Mouse (Mus musculus) ES-E14 (cell line): ENCODE results near the gene Palm. TPM values are rescaled to one million over a fixed set of nuclear protein-coding genes. Genes with fewer than 3 reads are reported as not detected.
A peak's percentile ranks its signal among the peaks of the same experiment; 100 is the strongest.

ENCODE experiments used
- DNase-seq: peaks from one replicate; pipeline ENCODE4 v3.0.0-alpha.2; 2013; ENCODE audit warnings: low read depth, low spot score
- H3K27ac ChIP-seq: 2 replicates; pipeline ENCODE4 v1.5.1; 2012; ENCODE audit warnings: low read depth, mild to moderate bottlenecking, low read length, moderate library complexity, mixed read lengths; ENCODE audit not compliant: poor library complexity, insufficient read depth, severe bottlenecking
- H3K36me3 ChIP-seq: 2 replicates; pipeline ENCODE4 v1.6.1; 2012; ENCODE audit warnings: mild to moderate bottlenecking, low read length, moderate library complexity, mixed read lengths; ENCODE audit not compliant: control insufficient read depth, poor library complexity, insufficient read depth, severe bottlenecking
- H3K4me1 ChIP-seq, 2 experiments: fragments of 150-350 bp in 1 of 2; sonication (generic) in 1 of 2; 2 replicates each; pipeline ENCODE4 v1.6.1; 2012; ENCODE audit warnings: low read length in 2 of 2, mild to moderate bottlenecking in 1 of 2, mixed read lengths in 1 of 2; ENCODE audit not compliant: control insufficient read depth in 2 of 2, insufficient read depth in 2 of 2, poor library complexity in 1 of 2
- H3K4me3 ChIP-seq, 2 experiments: fragments of 150-350 bp in 1 of 2; sonication (generic) in 1 of 2; 2 replicates each; pipeline ENCODE4 v1.5.1; 2012; ENCODE audit warnings: low read length in 2 of 2, low read depth in 1 of 2, mild to moderate bottlenecking in 1 of 2, mixed read lengths in 1 of 2; ENCODE audit not compliant: insufficient read depth in 1 of 2, poor library complexity in 1 of 2, severe bottlenecking in 1 of 2
- H3K9ac ChIP-seq: 2 replicates; pipeline ENCODE4 v1.6.1; 2012; ENCODE audit warnings: low read depth, mild to moderate bottlenecking, low read length, mixed read lengths; ENCODE audit not compliant: poor library complexity, insufficient read depth, severe bottlenecking
- H3K9me3 ChIP-seq: fragments of 150-350 bp; sonication (generic); 2 replicates; pipeline ENCODE4 v1.6.1; 2012; ENCODE audit warnings: low read depth, mild to moderate bottlenecking, low read length; ENCODE audit not compliant: control insufficient read depth, insufficient read depth
- CHD2 ChIP-seq: IDR thresholded peaks from 2 replicates; pipeline ENCODE4 v1.6.1; 2014; ENCODE audit warnings: mild to moderate bottlenecking, low read depth, low read length, inconsistent platforms
- HCFC1 ChIP-seq: IDR thresholded peaks from 2 replicates; pipeline ENCODE4 v1.6.1; 2012; ENCODE audit warnings: low read length, inconsistent platforms, borderline replicate concordance; ENCODE audit not compliant: insufficient read depth
- MAFK ChIP-seq: IDR thresholded peaks from 2 replicates; pipeline ENCODE4 v1.6.1; 2014; ENCODE audit warnings: mild to moderate bottlenecking, low read depth, low read length, inconsistent platforms; ENCODE audit not compliant: insufficient read depth
- ZC3H11A ChIP-seq: IDR thresholded peaks from 2 replicates; pipeline ENCODE4 v1.6.1; 2012; ENCODE audit warnings: low read depth, mild to moderate bottlenecking, inconsistent platforms, low read length, borderline replicate concordance
- ZNF384 ChIP-seq: IDR thresholded peaks from 2 replicates; pipeline ENCODE4 v1.6.1; 2012; ENCODE audit warnings: low read depth, low read length, inconsistent platforms
- in situ Hi-C, 2 experiments: fragments of 600-800 bp; cut with MboI; formaldehyde crosslinking; loops; one replicate each; pipeline ENCODE4 v1.15.1; 2025; ENCODE audit warnings: low sequenced_read_pairs in 2 of 2, inconsistent platforms in 1 of 2; ENCODE audit not compliant: unreplicated experiment in 2 of 2
- total RNA-seq: library from RNA; depleted of rRNA; stranded (reverse); fragments of 300-350 nt; gene quantifications from 2 replicates; pipeline ENCODE4 v1.2.3, GENCODE M21; 2012

Gene Palm
- total RNA-seq, 1 experiment = 10.7 TPM

- no peaks in the 10 kb centered on the region for H3K9me3 ChIP-seq
- TF ChIP-seq MAFK = no peak
- TF ChIP-seq HCFC1 = no peak
- no peak for TF ChIP-seq CHD2
- TF ChIP-seq ZNF384 = no peak
- TF ChIP-seq ZC3H11A = no peak
- H3K9ac ChIP-seq = no peak overlapping the region
- in situ Hi-C loops = no loop called here
- H3K27ac ChIP-seq = no peak overlapping the region
- no peak for DNase-seq
- H3K4me3 ChIP-seq = no peak overlapping the region
- no peaks in the 10 kb centered on the region for H3K36me3 ChIP-seq
- peaks cover 0 to 12% of the 10 kb centered on the region in 2 experiments; a peak in 2 of 4 replicates for H3K4me1 ChIP-seq
These were observed 18.7 kb upstream of the Palm start for GRCm38 (mm10) chr10:79774486-79775279.

GRCm38 (mm10) chr10:79777103-79777531 is 16.3 kb upstream of the Palm start, which contains the start of gene Fstl3:
Gene Fstl3 (plus strand): TSS chr10:79777272.
- in situ Hi-C loops = no loop called here
- no peak within 1 kb of the TSS for H3K27ac ChIP-seq
- no peak for TF ChIP-seq MAFK
- TF ChIP-seq HCFC1 = no peak
- no peak for TF ChIP-seq ZNF384
- no peak for TF ChIP-seq CHD2
- no peak for TF ChIP-seq ZC3H11A
- no peak within 1 kb of the TSS; the same call in 1 of the 2 replicates for H3K9ac ChIP-seq
- peak within 1 kb of the TSS; percentile 56 to 59 for H3K4me3 ChIP-seq
- no peaks in the 10 kb centered on the region for H3K36me3 ChIP-seq
- H3K9me3 ChIP-seq = no peaks in the 10 kb centered on the region
- no peak for DNase-seq
- peaks cover 0 to 19% of the 10 kb centered on the region in 2 experiments; a peak in 2 of 4 replicates for H3K4me1 ChIP-seq

- H3K4me3 ChIP-seq = peak overlapping the region in 1 of 2 experiments; percentile 20; a peak in 1 of 4 replicates
- in situ Hi-C loops = no loop called here
- H3K36me3 ChIP-seq = no peaks in the 10 kb centered on the region
- no peaks in the 10 kb centered on the region for H3K9me3 ChIP-seq
- peaks cover 0 to 19% of the 10 kb centered on the region in 2 experiments; a peak in 2 of 4 replicates for H3K4me1 ChIP-seq
- H3K9ac ChIP-seq = no peak overlapping the region
- no peak for TF ChIP-seq CHD2
- TF ChIP-seq ZNF384 = no peak
- TF ChIP-seq ZC3H11A = no peak
- no peak for TF ChIP-seq HCFC1
- no peak for TF ChIP-seq MAFK
- no peak for DNase-seq
- H3K27ac ChIP-seq = no peak overlapping the region
These were observed 15.4 kb upstream of the Palm start for GRCm38 (mm10) chr10:79778006-79778405.

GRCm38 (mm10) chr10:79779193-79779592 is 14.2 kb upstream of the Palm start:
- in situ Hi-C loops = no loop called here
- TF ChIP-seq HCFC1 (no peak), ZC3H11A (no peak), ZNF384 (no peak), MAFK (no peak), CHD2 (no peak)
- DNase-seq = no peak
- no peak overlapping the region for H3K27ac ChIP-seq
- H3K36me3 ChIP-seq = no peaks in the 10 kb centered on the region
- no peaks in the 10 kb centered on the region for H3K9me3 ChIP-seq
- no peak overlapping the region for H3K4me3 ChIP-seq
- H3K9ac ChIP-seq = no peak overlapping the region
- peaks cover 0 to 21% of the 10 kb centered on the region in 2 experiments; a peak in 2 of 4 replicates for H3K4me1 ChIP-seq
